Mouse (Mus musculus): Measurements from ENCODE around the gene Flnb. TPM values are rescaled to one million over a fixed set of nuclear protein-coding genes. Genes with fewer than 3 reads are reported as not detected.

Flnb gene
- total RNA-seq (2021), result 44.3 and 47.9 TPM in 2 replicates
- long read RNA-seq, partial matches to known transcripts, result 11 of 15 reads
- long read RNA-seq, other reads (novel, unspliced or antisense), result 4 of 15 reads

GRCm38 (mm10) chr14:7817770-7818462, at the start of gene Flnb:
Gene Flnb (plus strand): TSS chr14:7817957.
- peak; percentile 98 for DNase-seq

DNA sequence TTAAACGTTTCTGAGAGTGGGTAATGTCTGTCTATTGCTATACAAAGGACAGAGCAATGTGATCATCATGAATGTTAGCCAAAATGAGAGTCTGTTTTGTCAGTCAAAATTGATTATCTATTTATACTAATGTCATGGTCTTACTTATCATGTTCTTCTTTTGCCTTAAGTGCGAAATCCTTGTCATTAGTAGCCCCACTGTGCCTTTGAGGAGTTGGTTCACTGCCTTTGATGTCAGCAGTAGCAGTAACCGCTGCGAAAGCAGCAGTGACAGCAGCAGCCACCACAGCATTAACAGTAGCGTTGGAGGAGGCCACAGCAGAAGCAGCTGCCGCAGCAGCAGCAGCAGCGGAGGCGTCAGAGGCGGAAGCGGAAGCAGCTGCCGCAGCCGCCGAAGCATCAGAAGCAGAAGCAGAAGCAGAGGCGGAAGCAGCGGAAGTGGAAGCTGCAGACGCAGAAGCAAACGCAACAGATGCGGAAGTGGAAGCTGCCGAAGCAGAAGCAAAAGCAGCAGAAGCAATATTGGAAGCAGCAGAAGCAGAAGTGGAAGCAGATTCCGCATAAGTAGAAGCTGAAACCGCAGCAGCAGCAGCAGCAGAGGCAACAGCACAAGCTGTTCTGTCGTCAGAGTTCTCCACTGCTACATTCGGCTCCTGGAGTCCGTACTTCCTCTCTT, 43.9 kb upstream of the Flnb start:
- DNase-seq, result peak; percentile 24

DNA sequence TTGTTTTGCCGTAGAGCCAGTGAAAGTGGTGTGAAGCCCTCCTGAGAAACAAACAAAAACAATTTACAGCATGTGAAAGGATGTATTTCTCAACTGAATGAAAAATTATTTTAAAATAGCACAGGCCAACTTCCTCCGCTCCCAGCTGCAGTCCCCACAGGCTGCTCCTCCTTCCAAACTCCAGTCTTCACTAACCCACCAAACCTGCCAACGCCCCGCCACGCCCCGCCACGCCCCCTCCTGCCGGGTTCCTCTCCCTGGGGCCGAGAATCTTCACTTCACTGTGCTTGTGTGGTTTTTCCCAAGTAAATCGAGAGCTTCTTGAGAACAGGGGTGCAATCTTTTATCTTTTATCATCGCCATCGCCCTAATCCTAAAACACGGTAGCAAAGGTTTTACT, 31.7 kb upstream of the Flnb start:
- no peak for DNase-seq

DNA sequence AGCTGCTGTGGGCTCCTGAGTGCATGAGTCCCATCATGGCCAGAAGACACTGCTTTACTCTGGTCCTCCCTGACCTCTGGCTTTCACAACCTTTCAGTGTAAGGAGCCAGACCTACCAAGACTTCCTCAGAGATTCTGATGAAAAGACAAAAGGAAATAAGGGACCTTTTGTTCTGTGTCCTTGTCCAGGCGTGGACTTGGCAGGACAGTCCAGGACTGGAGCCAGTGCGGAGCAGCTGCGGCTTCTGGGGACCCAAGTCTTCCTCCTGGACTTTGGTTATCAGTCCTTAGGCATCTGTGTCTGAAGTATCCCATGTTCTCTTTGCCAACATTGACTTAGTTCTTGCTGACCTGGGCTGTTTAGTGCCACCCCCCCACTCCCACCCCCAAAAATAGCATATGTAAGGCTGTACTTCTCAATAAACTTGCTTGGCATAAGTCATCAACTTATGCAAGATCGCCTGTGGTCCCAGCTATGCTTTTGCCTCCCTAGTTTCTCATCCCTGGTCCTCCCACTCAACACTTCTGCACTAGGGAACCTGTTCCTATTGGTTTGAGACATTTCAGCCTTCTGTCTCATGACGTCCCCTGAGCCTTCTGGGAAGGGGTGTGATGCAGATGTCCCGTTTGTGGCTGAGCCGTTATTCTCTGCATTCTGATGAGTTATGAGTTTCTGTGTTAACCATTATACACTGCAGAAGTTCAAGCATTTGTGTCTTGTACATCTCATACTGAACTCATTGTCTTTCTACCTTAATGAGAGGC, 28.3 kb upstream of the Flnb start:
- DNase-seq, result no peak

GRCm38 (mm10) chr14:7791061-7791531, 26.7 kb upstream of the Flnb start:
- no peak for DNase-seq

- peak; percentile 67 for DNase-seq
Observed at GRCm38 (mm10) chr14:7791532-7792159, 26.1 kb upstream of the Flnb start, which contains the start of gene Gm26661. Gene Gm26661 (plus strand): TSS chr14:7791587.

GRCm38 (mm10) chr14:7795961-7796360, 21.8 kb upstream of the Flnb start:
- no peak for DNase-seq

DNA sequence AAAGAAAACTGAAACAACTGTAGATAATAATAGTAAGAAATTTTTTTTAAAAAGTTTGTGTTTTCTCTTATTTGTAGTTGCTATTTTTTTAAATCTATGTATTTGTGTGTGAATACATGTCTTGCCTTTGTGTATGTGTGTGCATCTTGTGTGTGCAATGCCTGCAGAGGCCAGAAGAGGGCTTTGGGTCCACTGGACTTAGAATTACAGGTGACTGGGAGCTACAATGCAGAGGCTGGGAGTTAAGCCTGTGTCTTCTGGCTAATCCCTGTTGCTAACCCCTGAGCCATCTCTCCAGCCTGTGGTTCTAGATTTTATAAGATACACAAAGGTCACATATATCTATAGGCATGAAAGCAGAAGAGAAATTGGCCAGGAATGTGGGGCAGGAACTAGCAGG, 17.1 kb upstream of the Flnb start:
- no peak for DNase-seq

- peak; percentile 42 for DNase-seq
Observed at GRCm38 (mm10) chr14:7801831-7802230, 15.9 kb upstream of the Flnb start.

- no peak for DNase-seq
Observed at GRCm38 (mm10) chr14:7803874-7804557, 13.7 kb upstream of the Flnb start.

GRCm38 (mm10) chr14:7804558-7804905, 13.2 kb upstream of the Flnb start:
- no peak for DNase-seq

- no peak for DNase-seq
Observed at GRCm38 (mm10) chr14:7807711-7808110, 10.0 kb upstream of the Flnb start.

DNA sequence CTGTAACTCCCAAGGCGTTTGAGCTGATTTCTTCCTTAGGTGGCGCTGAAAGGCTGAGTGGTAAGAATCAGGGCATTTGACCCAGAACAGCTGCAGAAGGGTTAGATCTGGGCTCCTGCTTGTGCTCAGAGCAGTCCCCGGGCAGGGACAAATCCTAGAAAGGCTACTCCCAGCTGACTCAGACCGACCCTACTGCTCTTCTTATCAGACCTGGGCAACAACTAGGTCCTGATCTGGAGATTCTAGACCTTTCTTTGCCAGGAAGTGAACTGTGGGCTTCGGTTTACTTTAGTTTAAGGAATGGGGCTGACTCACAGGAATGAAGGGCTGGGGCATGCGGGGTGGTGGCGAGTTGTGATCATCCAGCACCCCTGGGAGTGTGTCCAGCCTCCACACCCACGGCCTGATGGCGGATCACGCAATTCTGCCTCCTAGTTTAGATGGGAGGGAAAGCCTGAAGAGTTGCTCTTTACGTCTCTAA, 9.2 kb upstream of the Flnb start:
- no peak for DNase-seq

DNA sequence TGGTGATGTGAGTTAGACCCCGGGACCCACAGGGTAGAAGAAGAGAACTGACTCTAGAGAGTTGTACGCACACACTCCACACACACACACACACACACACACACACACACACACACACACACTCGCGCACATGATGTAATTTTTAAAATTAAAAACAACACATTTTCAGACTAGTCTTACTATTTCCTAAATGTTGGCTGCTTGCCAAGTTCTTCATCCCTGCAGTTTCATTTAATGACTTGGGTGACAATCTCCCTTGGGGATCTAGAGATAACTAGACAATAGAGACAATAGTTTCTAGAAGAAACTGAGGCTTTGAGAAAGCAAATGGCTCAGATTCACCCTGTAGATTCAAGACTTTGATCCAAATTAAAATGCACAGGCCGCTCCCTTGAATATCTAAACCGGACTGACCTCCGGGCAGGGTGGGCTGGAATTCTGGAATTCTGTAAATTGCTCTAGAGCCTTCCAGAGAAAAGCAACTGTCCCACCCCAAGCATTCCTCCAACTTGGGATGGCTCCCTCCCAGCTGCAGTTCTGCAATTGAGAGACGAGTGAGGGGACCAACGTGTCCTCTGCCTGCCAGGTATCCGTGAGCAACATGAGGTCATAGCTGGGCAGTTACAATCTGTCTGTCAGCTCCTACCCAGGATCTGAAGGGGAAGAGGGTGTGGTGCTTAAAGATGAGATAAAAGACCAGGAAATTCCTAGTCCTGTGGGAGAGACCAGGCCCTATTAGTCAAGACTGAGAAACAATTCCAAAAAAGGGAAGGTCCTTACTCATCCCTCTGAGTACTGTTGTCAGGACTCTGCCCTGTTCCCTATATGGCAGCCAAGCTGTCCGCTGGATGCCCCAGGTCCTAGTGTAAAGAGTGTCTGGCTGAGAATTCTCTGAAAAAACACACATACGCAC, 8.5 kb upstream of the Flnb start:
- no peak for DNase-seq

- peak; percentile 39 for DNase-seq
Observed at GRCm38 (mm10) chr14:7818463-7819121, 835 bp downstream of the Flnb start.

- DNase-seq, result no peak
Observed at GRCm38 (mm10) chr14:7819446-7819845, 1.7 kb downstream of the Flnb start.

GRCm38 (mm10) chr14:7821341-7821740, 3.6 kb downstream of the Flnb start:
- DNase-seq, result no peak

DNA sequence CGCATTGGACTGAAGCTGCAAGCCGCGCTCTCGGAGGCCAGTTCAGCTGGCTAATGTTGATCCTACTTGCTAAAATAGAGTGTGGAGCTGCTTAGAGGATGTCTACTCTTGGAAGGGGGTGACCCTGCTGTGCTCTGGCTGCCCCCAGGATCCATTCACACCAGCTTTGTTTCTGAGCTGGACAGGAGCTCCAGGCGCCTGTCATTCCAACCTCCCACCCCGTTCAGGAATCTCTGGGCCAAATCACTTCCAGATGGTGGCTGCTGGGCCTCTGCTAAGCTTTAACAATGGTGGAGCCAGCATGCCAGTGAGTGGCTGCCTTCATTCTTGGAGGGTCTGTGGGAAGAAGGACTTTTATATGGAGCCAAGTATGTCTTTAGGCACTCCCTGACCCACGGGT, 4.9 kb downstream of the Flnb start:
- no peak for DNase-seq

DNA sequence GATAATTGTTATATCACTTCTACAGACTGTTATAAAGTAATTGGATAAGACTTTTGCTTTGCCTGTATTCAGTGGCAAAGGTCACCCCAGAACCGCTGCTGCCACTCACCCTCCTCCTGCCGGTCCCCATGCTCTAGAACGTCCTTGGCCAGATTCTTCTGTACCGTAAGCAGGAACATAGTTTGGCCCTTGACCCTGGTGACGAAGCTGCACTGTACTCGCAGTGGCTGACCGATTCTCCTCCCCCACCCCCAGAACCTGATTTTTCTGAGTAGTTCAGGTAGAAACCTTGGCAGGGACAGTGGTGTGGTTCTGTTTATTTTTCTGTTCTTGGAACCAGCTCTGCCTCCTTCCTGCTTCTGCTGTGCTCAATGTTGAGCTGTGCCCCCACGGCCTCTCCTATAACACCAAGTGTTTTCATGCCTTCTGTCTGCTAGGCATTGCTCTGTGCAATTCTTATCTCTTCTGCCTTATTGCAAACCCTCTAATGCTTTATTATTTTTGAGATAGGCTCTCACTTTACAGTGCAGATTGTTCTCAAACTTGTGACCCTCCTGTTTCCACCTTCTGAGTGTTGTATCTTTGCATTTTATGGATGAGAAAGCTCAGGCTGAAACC, 7.0 kb downstream of the Flnb start:
- peak; percentile 48 for DNase-seq
